Mouse (Mus musculus): ENCODE measurements around the gene Nudt17. TPM values are rescaled to one million over a fixed set of nuclear protein-coding genes. Genes with fewer than 3 reads are reported as not detected.
"Not testable (repeated sequence)": the region's sequence is repeated elsewhere in the genome, so short reads cannot be mapped to it uniquely, and the experiment has no call there.

The Nudt17 gene
- total RNA-seq (2017): 0.15 TPM in 1 of 2 replicates, not detected in the other

- peak; percentile 81 for ATAC-seq (replicated peaks; ENCODE audit: low read depth, poor library complexity, severe bottlenecking)
Observed at GRCm38 (mm10) chr3:96707903-96708683, at the start of gene Nudt17. TSS of gene Nudt17 (minus strand) at chr3:96708562.

DNA sequence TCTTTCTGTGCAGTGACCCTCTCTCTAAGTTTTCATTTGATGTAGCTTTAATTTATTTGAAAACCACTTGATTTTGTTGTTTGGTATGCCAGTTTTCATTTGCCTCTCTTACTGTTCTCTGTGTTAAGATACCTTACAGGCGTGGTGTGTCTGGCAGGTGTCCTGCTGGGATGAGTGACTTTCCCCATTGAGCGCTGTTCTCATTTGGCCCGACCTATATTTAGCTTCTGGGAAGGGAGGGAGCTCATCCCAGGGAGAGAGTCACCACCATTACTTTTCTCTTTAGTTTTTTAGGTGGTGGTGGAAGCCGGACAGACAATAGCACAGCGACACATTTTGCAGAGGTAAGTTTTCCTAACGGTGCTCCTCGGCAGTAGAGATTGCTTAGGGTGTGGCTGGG is 49.3 kb upstream of the Nudt17 start:
- ATAC-seq (replicated peaks; ENCODE audit: low read depth, poor library complexity, severe bottlenecking): no peak

DNA sequence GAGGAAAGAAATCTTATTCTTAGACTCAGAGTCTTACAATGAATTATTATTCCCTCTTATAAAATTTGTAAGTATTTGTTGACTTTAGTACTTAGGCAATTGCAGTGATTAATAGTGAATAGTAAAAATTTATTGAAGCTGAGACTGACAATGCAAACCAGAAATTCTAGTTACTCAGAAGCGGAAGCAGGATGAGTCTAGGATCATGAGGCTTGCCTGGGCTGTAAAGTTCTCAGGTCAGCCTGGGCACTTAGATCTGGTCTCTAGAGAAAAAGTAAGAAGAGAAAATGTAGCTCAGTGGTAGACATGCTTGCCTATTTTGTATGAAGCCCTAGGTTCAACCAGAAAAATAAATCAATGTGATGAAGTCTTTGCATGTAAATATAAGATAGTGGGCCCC is 47.6 kb upstream of the Nudt17 start:
- ATAC-seq (replicated peaks; ENCODE audit: low read depth, poor library complexity, severe bottlenecking): no peak

DNA sequence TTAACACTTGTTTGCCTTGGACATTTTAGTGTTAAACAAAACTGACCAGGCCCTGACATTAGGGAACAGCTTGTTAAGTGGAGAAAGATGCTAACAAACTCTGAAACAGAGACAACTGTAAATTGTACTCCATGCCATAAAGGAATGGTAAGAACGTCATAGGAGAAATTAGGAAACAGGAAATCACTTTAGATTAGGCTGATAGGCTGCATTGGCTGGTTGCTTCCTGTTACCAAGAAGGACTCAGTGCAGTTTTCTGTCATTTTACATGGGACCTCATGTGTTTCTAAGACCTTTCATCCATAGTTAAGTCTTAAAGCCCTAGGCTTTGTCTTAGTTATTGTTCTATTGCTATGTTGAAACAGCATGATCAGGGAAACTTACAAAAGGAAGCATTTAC is 38.5 kb upstream of the Nudt17 start:
- 0 out of 2 replicates have a peak, but pooled peaks have one; percentile 39 for ATAC-seq (replicated peaks; ENCODE audit: low read depth, poor library complexity, severe bottlenecking)

GRCm38 (mm10) chr3:96744348-96744747 is 36.0 kb upstream of the Nudt17 start:
- ATAC-seq (replicated peaks; ENCODE audit: low read depth, poor library complexity, severe bottlenecking): 0 out of 2 replicates have a peak, but pooled peaks have one; percentile 18

DNA sequence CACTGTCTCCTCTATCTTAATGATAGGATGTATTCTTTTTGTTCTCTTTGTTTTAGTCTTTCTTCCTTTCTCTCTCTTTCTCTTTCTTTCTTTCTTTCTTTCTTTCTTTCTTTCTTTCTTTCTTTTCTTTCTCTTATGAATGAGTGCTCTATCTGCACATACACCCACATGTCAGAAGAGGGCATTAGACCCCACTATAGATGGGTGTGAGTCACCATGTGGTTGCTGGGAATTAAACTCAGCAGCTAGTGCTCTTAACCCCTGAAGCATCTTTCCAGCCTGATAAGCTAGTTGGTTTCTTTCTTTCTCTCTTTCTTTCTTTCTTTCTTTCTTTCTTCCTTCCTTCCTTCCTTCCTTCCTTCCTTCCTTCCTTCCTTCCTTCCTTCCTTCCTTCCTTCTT is 31.9 kb upstream of the Nudt17 start:
- not testable (repeated sequence) for ATAC-seq (replicated peaks; ENCODE audit: low read depth, poor library complexity, severe bottlenecking)

DNA sequence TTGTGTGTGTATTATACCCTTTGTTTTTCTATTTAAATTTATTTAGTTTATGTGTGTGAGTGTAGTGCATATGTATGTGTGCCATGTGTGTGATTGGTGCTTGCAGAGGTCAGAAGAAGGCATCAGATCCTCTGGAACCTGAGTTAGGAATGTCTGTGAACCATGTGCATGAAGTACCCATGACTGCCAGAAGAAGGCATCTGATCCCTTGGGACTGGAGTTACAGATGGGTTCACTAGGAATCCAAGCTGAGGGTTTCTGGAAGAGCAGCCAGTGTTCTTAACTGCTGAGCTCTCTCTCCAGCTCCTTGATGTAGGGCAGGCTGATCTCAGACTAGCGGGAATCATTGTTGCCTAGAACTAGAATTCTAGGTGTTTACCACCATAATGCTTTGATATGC is 29.6 kb upstream of the Nudt17 start:
- no peak for ATAC-seq (replicated peaks; ENCODE audit: low read depth, poor library complexity, severe bottlenecking)

- no peak for ATAC-seq (replicated peaks; ENCODE audit: low read depth, poor library complexity, severe bottlenecking)
Observed at GRCm38 (mm10) chr3:96737013-96737740, 28.8 kb upstream of the Nudt17 start.

DNA sequence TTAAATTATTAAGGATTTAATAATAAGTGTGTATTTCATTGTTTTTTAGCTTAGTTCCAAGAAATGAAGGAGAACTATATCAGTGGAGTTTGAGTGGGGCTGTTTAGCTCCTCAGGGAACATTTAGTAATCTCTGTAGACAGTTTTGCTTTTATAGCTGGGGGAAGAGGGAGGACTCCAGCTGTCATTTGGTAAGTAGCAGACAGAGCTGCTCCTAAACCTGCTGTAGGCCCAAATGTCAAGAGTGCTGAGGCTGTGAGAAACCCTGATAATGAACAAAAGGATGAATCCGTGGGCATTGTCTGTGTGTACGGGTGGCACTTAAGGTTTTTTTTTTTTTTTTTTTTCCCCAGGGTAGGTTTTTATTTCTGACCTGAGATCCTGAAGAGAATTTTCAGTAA is 26.8 kb upstream of the Nudt17 start:
- no peak for ATAC-seq (replicated peaks; ENCODE audit: low read depth, poor library complexity, severe bottlenecking)

- no peak for ATAC-seq (replicated peaks; ENCODE audit: low read depth, poor library complexity, severe bottlenecking)
Observed at GRCm38 (mm10) chr3:96733984-96734383, 25.6 kb upstream of the Nudt17 start.

DNA sequence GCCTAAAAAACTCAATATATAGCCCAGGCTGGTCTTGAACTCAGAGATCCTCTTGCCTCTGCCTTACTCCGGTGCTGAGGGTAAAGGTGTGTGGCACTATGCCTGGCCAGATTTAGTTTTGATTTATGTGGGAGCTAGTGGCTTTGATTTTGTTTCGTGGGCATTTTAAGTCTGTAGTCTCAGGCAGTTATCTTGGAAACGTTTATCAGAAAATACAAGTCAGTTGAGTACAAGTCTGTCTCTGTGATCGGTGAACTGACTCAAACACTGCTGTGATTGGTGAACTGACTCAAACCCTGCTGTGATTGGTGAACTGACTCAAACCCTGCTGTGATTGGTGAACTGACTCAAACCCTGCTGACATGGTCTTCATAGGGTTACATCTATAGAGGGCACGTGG is 22.4 kb upstream of the Nudt17 start:
- ATAC-seq (replicated peaks; ENCODE audit: low read depth, poor library complexity, severe bottlenecking): no peak

GRCm38 (mm10) chr3:96729403-96729784 is 21.0 kb upstream of the Nudt17 start:
- peak; percentile 46; the same call in 1 of the 2 replicates for ATAC-seq (replicated peaks; ENCODE audit: low read depth, poor library complexity, severe bottlenecking)

DNA sequence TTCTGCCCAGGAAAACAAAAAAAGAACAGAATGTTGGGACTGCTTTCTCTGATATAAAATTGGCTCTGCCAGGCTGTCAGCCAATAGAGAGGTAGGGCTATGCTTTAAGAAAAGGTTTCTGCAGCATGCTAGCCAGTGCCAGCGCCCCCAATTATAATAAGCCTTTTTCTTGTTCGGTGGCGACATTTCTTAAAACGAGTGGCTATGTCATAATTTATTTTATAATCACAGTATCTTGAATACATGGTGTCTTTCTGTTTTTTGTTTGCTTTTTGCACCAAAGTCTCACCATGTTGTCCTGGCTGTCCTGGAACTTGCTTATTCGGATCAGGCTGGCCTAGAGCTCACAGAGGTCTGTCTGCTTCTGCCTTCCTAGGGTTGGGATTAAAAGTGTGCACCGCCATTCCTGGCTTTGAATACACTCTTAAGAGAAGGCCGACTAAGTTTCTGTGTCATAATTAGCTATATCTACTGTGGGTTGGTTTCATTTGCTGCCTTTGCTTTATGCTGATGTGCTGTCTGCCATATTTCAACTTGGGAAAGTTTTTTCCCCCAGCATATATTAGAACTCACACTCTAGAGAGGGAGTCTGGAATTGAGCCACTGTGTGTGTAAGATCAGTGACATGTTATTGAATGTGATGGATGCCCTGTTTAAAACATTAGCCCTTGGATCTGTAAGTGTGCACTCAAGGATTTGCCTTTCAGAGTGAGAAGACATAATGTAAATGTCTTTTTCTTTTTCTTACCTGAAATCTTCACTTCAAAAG is 20.5 kb upstream of the Nudt17 start:
- ATAC-seq (replicated peaks; ENCODE audit: low read depth, poor library complexity, severe bottlenecking): no peak

GRCm38 (mm10) chr3:96727828-96728633 is 19.7 kb upstream of the Nudt17 start:
- peak; percentile 30 for ATAC-seq (replicated peaks; ENCODE audit: low read depth, poor library complexity, severe bottlenecking)

DNA sequence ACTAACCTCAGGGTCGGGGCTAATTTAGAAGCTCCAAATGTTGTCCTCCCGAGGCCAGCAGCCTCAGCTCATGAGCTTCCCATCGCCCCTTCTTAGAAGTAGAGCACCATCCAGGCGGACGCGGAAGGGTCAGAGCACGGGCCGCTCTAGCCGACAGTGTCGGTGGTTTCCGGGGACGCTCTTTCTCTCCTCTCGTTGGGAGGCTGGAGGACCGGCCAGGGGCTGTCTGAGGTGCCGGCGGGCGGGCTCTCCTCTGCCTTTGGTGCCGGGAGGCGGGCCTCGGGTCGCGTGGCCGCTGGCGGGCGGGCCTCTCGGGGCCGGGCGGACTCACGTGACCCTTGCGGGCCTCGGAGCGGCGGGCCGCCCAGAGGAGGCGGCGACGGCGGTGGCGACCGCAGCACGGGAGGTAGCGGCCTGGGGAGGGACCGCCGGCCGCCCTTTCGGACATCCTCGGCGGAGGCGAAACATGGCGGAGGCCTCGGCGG is 19.0 kb upstream of the Nudt17 start, which contains the start of the genes Polr3c and Rnf115:
TSS of gene Polr3c (minus strand) at position 286 of the 485 bp plus-strand sequence.
TSS of gene Rnf115 (plus strand) at position 322 of the 485 bp plus-strand sequence.
- peak; percentile 96 for ATAC-seq (replicated peaks; ENCODE audit: low read depth, poor library complexity, severe bottlenecking)

DNA sequence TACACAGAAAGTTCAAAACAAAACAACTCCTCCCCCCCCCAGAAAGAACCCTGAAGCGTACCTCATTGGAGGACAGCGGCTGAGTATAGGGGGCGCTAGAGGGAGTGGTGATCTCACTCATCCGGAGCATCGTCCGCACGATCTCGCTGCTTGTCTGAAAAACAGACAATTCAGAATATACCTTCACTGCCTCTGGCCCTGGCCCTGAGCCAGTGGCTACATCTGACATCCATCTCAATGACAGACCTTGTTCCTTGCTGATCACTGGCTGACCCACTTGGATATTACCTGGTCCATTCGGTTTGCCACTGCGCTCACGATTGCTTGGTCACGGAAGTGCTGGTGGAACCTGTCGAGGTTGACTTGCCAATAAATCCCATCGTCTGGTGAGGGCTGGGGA is 10.8 kb upstream of the Nudt17 start:
- ATAC-seq (replicated peaks; ENCODE audit: low read depth, poor library complexity, severe bottlenecking): 0 out of 2 replicates have a peak, but pooled peaks have one; percentile 22

DNA sequence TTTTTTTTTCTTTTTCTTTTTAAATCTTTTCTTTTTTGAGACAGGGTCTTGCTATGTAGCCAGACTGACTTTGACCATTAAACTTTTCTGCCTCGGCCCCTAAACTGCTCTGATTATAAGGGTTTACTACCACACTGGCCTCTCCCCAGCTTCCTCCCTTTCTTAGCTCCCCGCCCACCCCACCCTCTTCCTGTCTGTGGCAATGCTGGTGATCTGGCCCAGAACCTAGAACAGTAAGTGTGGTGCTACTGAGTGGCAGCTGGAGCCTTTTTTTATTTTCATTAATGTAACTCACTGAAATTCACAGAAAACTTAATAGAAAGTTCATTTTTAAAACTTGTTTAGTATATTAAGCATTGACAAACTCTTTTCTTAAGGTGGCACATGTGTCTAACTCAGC is 7.5 kb upstream of the Nudt17 start:
- ATAC-seq (replicated peaks; ENCODE audit: low read depth, poor library complexity, severe bottlenecking): peak; percentile 65

DNA sequence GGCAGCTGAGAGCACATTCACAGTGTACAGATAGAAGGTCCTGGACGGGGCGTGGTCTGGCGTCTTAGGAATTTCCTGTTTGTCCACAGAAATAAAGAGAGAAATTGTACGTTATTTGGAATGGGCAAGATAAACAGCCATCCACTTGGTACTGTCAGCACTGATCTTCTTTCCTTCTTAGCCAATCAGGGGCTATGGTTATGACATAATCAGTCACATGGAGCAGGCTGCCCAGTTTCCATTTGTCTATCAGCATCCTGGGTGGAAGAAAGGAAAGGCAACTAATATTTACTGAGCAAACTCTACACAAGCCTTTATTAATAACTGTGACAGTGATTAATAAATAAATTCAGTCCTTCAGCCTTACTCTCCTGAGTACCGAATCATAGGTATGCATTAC is 5.9 kb upstream of the Nudt17 start:
- no peak for ATAC-seq (replicated peaks; ENCODE audit: low read depth, poor library complexity, severe bottlenecking)

DNA sequence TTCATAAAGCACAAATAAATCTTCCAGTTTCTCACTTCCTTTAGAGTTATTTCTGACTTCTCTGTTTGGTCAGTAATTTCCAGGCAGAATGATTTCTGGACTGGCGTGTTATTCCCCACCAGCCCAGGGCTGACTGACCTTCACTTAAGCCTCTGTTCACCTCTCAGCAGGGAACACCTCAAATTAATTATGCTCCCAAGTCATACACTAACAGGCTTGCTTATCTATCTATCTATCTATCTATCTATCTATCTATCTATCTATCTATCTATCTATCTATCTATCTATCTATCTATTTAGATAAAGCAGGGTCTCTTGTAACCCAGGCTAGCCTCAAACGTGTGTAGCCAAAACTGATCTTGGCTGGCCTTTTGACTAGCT is 312 bp upstream of the Nudt17 start:
- no peak for ATAC-seq (replicated peaks; ENCODE audit: low read depth, poor library complexity, severe bottlenecking)

- no peak for ATAC-seq (replicated peaks; ENCODE audit: low read depth, poor library complexity, severe bottlenecking)
Observed at GRCm38 (mm10) chr3:96706984-96707383, 1.4 kb downstream of the Nudt17 start.
